Mouse (Mus musculus): Measurements from ENCODE around the gene Grrp1. TPM values are rescaled to one million over a fixed set of nuclear protein-coding genes. Genes with fewer than 3 reads are reported as not detected.
"Not testable (repeated sequence)": the region's sequence is repeated elsewhere in the genome, so short reads cannot be mapped to it uniquely, and the experiment has no call there.

Grrp1 gene
- total RNA-seq, 2 experiments from 2014 or later, result 2.9 to 3.1 TPM

- DNase-seq (ENCODE audit: low spot score), result no peak
Observed at GRCm38 (mm10) chr4:134271979-134272378, 18.1 kb upstream of the Grrp1 start.

- not testable (repeated sequence) for DNase-seq (ENCODE audit: low spot score)
Observed at GRCm38 (mm10) chr4:134269622-134270021, 15.7 kb upstream of the Grrp1 start.

GRCm38 (mm10) chr4:134268102-134268655 lies 14.3 kb upstream of the Grrp1 start:
- no peak for DNase-seq (ENCODE audit: low spot score)

- no peak for DNase-seq (ENCODE audit: low spot score)
Observed at GRCm38 (mm10) chr4:134265860-134266585, 12.1 kb upstream of the Grrp1 start.

- peak; percentile 67 for DNase-seq (ENCODE audit: low spot score)
Observed at GRCm38 (mm10) chr4:134263191-134263590, 9.3 kb upstream of the Grrp1 start.

GRCm38 (mm10) chr4:134258354-134258753 lies 4.4 kb upstream of the Grrp1 start:
- DNase-seq (ENCODE audit: low spot score), result no peak

- DNase-seq (ENCODE audit: low spot score), result no peak
Observed at GRCm38 (mm10) chr4:134257198-134258009, 3.5 kb upstream of the Grrp1 start.

DNA sequence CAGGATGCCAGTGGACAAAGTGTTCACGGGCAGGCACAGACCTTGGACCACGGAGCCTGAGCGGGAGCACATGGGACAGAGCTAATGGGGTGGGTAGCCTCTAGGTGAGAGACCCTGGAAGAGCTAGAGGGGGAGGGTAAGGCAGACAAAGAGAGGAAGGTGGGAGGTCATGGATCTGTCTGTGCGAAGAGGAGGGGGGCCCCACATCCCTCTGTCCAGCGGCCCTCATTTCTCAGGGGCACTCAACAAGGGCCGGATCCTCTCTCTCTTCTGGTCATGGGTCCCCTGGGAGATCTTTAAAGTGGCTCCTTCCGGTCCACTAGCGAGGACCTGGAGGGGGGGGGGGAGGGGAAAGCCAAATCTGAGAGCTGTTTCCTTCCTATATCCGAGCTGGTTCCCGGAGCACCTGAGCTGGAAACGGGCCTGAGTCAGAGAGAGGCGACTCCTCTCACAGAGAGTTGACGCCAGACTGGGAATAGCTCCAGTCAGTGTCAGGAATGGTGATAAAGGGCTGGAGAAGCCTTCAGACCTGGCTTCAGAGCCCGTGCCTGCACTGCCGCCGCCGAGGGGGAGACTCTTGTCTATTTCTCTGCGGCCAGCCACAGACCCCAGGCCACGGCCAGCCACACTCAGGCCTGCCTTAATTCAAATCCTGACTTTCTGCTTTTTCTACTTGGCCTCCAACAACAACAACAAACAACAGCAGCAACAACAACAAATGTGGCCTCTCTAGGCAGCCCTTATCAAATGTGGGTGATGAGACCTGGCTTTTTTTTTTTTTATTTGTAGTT lies 2.7 kb upstream of the Grrp1 start:
- no peak for DNase-seq (ENCODE audit: low spot score)

DNA sequence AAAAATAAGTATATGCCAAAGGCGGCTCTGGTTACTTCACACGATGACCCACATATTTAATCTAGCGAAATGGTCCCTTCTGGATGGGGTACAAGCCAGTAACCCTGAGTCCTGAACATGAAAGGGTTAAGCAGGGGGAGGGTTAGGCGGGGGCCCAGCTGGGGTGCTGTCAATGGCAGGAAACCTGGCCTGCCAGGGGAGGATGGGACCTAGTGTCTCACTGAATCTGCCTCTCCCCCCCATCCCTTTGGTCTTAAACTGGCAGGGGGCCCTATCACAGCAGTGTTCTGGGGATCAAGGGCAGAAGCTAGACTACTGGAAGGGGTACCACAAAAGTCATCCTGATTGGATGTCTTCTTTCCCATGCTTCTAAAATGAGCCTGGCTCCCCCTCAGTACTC lies 1.9 kb upstream of the Grrp1 start:
- no peak for DNase-seq (ENCODE audit: low spot score)

GRCm38 (mm10) chr4:134254835-134255234 lies 929 bp upstream of the Grrp1 start:
- no peak for DNase-seq (ENCODE audit: low spot score)

- no peak for DNase-seq (ENCODE audit: low spot score)
Observed at GRCm38 (mm10) chr4:134252911-134253721, 790 bp downstream of the Grrp1 start.

DNA sequence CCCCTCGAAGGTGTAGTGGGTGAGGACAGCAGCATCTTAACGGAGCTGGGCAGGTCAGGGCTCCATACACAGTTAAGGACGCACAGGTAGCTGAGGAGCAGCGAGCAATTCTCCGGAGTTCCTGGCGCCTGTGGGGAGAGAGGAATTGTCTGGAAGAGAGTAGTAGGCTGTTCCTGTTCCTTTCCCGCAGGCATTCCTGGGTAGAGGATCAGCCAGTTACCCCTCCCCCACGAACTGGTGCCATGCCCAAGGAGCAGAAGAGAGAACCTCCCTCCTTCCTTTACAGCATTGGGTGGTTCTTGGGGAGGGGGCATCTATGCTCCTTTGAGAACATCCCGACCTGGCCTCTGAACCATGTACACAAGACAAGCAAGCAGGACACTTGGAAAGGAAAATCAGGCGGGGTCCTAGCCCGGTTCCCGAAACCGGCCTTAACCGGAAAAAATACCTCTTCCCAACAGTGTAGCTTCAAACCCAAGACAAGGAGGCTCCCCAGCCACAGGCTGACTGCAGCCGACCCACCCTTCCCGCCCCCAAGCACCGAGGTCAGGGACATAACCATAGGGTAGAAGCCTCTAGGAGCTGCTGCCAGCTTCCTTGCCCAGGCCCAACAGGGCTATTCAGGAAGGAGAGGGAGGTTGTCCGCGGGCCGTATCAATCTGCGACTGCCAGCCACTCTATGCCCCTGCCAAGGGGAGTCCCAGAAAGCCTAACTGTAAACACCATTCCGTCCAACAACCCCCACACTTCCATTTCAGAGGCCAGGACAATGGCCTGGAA lies 1.6 kb downstream of the Grrp1 start:
- no peak for DNase-seq (ENCODE audit: low spot score)

DNA sequence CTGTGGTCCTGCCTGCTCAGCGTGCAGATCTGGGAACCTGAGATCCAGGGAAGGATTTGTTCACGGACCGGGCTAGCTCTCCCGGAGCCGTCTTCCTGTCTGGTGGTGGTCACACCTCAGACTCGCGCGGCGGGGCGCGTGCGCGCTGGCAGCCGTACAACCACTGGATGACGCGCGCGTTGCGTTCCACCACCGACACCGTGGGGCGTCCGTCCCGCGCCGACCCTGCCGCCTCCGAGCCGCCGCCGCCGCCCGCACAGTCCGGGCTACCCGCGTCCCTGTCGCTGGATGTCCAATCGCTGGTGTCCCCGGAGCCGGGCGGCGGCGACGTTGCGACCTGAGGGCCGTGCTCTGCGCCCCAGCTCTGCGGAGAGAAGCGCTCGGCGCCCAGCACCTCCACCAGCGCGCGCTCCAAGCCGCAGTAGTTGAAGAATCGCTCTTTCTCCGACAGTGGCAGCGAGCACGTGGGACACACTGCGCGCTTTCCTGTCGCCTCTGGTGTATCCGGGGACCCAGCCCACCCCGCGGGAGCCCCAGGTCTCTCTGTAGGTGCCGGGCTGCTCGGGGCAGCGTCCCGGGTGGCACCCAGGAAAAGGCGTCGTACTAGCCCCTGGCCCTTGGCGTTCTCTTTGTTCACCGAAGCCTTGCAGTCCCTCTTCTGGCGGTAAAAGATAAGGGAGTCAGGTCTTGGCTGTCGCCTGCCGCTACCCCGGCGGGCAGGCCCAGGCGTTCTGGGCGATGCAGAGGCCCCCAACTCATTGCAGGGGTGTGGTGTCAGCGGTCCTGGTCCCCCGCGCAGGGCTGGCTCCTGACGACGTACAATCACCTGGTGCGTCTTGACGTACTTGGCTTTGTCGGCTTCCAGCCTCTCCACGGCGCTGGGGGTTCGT lies 2.4 kb downstream of the Grrp1 start:
- no peak for DNase-seq (ENCODE audit: low spot score)

- no peak for DNase-seq (ENCODE audit: low spot score)
Observed at GRCm38 (mm10) chr4:134250930-134251240, 3.0 kb downstream of the Grrp1 start.

DNA sequence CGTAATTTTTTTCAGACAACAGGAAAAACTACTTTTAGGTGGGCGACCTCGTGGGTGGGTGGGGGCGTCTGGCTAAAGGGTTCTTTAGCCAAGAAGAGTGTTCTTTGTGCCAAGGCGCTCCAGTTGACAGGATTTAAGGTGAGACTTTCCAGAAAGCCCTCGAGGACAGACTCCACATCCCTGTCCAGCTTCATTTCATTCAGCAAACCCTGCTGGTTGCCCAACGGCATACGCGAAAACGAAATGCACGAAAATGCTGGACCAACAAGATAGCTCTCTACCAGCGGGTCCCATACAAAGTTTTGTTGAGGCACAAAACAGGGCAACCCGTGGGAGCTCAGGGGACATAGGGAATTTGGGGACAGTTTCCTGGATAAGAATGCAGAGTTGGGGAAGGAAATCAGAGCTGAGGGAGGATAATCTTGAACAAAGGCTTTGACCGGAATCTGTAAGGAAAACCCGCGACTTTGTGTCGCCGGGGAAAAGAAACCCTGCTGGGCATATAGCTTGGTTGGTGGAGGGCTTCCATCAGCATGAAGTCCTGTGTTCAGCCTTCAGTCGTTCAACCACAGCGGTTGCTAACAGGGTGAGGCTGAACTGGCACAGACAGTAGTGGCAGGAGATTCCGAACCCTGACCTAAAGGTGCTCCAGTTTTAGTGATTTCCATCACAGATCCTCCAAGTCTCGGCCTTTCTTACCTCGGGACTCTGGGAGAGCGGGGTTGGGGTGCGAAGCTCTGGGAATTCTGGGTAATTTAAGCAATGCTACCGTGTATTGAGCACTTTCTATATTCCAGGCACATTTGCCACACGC lies 3.6 kb downstream of the Grrp1 start:
- DNase-seq (ENCODE audit: low spot score), result no peak

GRCm38 (mm10) chr4:134249651-134250050 lies 4.3 kb downstream of the Grrp1 start:
- peak; percentile 65 for DNase-seq (ENCODE audit: low spot score)

DNA sequence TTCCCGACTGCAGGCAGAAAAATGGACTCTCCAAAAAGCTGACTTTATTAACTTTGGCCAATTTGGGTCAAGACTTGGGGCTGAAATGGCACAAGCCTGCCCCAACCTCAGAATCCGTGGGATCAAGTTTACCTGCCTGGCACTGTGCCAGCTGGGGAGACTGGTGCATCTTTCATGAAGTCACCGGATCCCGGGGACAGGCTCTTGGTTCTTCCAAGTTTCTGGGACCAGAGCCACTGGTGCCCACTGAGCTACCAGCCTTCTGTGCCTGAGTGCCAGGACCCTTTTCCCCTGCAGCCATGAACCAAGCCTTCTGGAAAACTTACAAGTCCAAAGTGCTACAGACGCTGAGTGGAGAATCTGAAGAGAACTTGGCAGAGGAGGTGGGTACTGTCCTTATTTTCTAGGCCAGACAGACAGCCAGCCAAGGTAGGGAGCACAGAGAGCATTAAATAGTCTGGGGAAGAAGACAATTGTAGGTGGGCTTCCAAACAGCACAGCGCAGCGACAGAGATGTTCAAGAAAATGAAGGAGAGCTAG lies 7.1 kb downstream of the Grrp1 start, which contains the start of gene Gm30191:
Gene Gm30191 (plus strand): TSS at position 217 of the 540 bp plus-strand sequence.
- DNase-seq (ENCODE audit: low spot score), result no peak

DNA sequence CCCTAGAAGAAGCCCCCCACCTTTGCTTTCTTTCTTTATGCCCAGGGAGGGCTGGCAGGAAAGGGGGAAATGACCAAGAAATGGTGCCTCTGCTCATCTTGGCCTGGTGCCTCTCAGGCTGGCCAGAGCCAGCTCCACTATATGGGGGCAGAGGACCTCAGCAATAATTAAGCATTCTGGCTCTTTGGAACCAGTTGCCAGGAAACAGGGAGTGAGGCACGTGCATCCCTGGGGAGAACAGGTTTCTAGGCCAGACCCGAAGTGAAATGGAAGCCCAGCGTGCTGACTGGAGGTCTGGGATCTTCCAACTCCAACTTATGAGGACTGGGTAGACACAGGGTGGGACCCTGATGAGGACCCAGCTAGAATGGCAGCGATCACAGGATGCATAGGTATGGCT lies 7.7 kb downstream of the Grrp1 start:
- DNase-seq (ENCODE audit: low spot score), result no peak

Measured in gastrocnemius, adult 18-20 months (tissue).